Mouse (Mus musculus) midbrain, embryonic 13.5 days (tissue): ENCODE results near the gene Phf11d. TPM values are rescaled to one million over a fixed set of nuclear protein-coding genes. Genes with fewer than 3 reads are reported as not detected.
"Not testable (repeated sequence)": the region's sequence is repeated elsewhere in the genome, so short reads cannot be mapped to it uniquely, and the experiment has no call there.

Experiments
- ATAC-seq: fragments of 200-750 bp; cut with Nextera tagmentation; 2 replicates; pipeline ENCODE4 v1.8.0; 2017; ENCODE audit warnings: mild to moderate bottlenecking, moderate TSS enrichment, moderate library complexity
- H3K27ac ChIP-seq: fragments of 300-500 bp; sonication (generic); 2 replicates; pipeline ENCODE4 v1.5.1; 2015; ENCODE audit warnings: inconsistent platforms, mild to moderate bottlenecking, moderate library complexity
- H3K27me3 ChIP-seq: fragments of 300-500 bp; sonication (generic); 2 replicates; pipeline ENCODE4 v1.6.1; 2015; ENCODE audit warnings: mild to moderate bottlenecking, inconsistent platforms
- H3K36me3 ChIP-seq: fragments of 300-500 bp; sonication (generic); 2 replicates; pipeline ENCODE4 v1.6.1; 2015; ENCODE audit warnings: mild to moderate bottlenecking, inconsistent platforms
- H3K4me1 ChIP-seq: fragments of 300-500 bp; sonication (generic); replicated peaks from 2 replicates; pipeline ENCODE4 v1.6.1; 2015; ENCODE audit warnings: inconsistent platforms
- H3K4me2 ChIP-seq: fragments of 300-500 bp; sonication (generic); replicated peaks from 2 replicates; pipeline ENCODE4 v1.6.1; 2015; ENCODE audit warnings: moderate library complexity, mild to moderate bottlenecking, inconsistent platforms
- H3K4me3 ChIP-seq: fragments of 300-500 bp; sonication (generic); replicated peaks from 2 replicates; pipeline ENCODE4 v1.5.1; 2015; ENCODE audit warnings: mild to moderate bottlenecking, inconsistent platforms
- H3K9ac ChIP-seq: fragments of 300-500 bp; sonication (generic); replicated peaks from 2 replicates; pipeline ENCODE4 v1.6.1; 2015; ENCODE audit warnings: mild to moderate bottlenecking, inconsistent platforms
- H3K9me3 ChIP-seq: fragments of 300-500 bp; sonication (generic); 2 replicates; pipeline ENCODE4 v1.6.1; 2016; ENCODE audit warnings: mild to moderate bottlenecking, inconsistent platforms
- WGBS: fragments of 180-500 bp; shearing (Covaris S2); methylation state at CpG from one replicate; pipeline ENCODE4 v1.1.7; 2015; 5-methylcytosine and 5-hydroxymethylcytosine counted together
- polyA plus RNA-seq: library from polyadenylated mRNA; unstranded; fragments of >200 nt; fragmentation: Nextera tagmentation; extraction: Ambion mirVana; gene quantifications from 2 replicates; pipeline ENCODE4 v1.2.1, GENCODE M21; 2015

The Phf11d gene
- polyA plus RNA-seq: 0.22 and 0.48 TPM in 2 replicates

- H3K27me3 ChIP-seq: no peaks in the 10 kb centered on the region
- no peak within 1 kb of the TSS for H3K9ac ChIP-seq
- no peaks in the 10 kb centered on the region for H3K36me3 ChIP-seq
- H3K9me3 ChIP-seq: no peaks in the 10 kb centered on the region
- ATAC-seq: no peak
- H3K4me3 ChIP-seq: no peak within 1 kb of the TSS
- 82% methylated on average over 6 of the region's 6 CpGs for WGBS
- H3K27ac ChIP-seq: no peak within 1 kb of the TSS
- H3K4me2 ChIP-seq: no peak within 1 kb of the TSS
- H3K4me1 ChIP-seq: no peaks in the 10 kb centered on the region
Observed at GRCm38 (mm10) chr14:59365244-59365644, at the start of gene Phf11d. Phf11d (minus strand) TSS chr14:59365470.

- H3K4me1 ChIP-seq, H3K27ac ChIP-seq, H3K9ac ChIP-seq, H3K4me3 ChIP-seq, H3K4me2 ChIP-seq, H3K9me3 ChIP-seq, ATAC-seq, H3K27me3 ChIP-seq: not testable (repeated sequence)
- H3K36me3 ChIP-seq: peaks cover 16% of the 10 kb centered on the region
- 94% methylated on average over 2 of the region's 2 CpGs for WGBS
Observed at GRCm38 (mm10) chr14:59414979-59415378, 49.7 kb upstream of the Phf11d start.

GRCm38 (mm10) chr14:59396999-59397398 lies 31.7 kb upstream of the Phf11d start:
- Histone ChIP-seq H3K27ac (no peak overlapping the region), H3K9me3 (no peaks in the 10 kb centered on the region), H3K36me3 (peaks cover 3% of the 10 kb centered on the region; the same call in 1 of the 2 replicates), H3K4me2 (no peak overlapping the region), H3K9ac (no peak overlapping the region), H3K4me1 (no peaks in the 10 kb centered on the region), H3K27me3 (no peaks in the 10 kb centered on the region), H3K4me3 (no peak overlapping the region)
- no peak for ATAC-seq
- WGBS: 84% methylated on average over 2 of the region's 2 CpGs

- no peaks in the 10 kb centered on the region for H3K27me3 ChIP-seq
- no peak within 1 kb of the TSS for H3K4me3 ChIP-seq
- WGBS: 93% methylated on average over 3 of the region's 3 CpGs
- no peak within 1 kb of the TSS for H3K27ac ChIP-seq
- H3K9ac ChIP-seq: no peak within 1 kb of the TSS
- H3K4me2 ChIP-seq: no peak within 1 kb of the TSS
- no peaks in the 10 kb centered on the region for H3K4me1 ChIP-seq
- H3K36me3 ChIP-seq: no peaks in the 10 kb centered on the region
- ATAC-seq: no peak
- no peaks in the 10 kb centered on the region for H3K9me3 ChIP-seq
Observed at GRCm38 (mm10) chr14:59395281-59395680, 30.0 kb upstream of the Phf11d start, which contains the start of gene Phf11c. Phf11c (minus strand) TSS chr14:59395381.

- H3K27me3 ChIP-seq, H3K9ac ChIP-seq, H3K9me3 ChIP-seq, ATAC-seq, H3K4me2 ChIP-seq, H3K27ac ChIP-seq, H3K36me3 ChIP-seq, H3K4me3 ChIP-seq, H3K4me1 ChIP-seq: not testable (repeated sequence)
- WGBS: 72% methylated on average over 4 of the region's 4 CpGs
Observed at GRCm38 (mm10) chr14:59390181-59390580, 24.9 kb upstream of the Phf11d start.

GRCm38 (mm10) chr14:59389532-59389931 lies 24.3 kb upstream of the Phf11d start:
- Histone ChIP-seq H3K36me3 (no peaks in the 10 kb centered on the region), H3K9me3 (no peaks in the 10 kb centered on the region), H3K27ac (no peak overlapping the region), H3K4me3 (no peak overlapping the region), H3K4me1 (no peaks in the 10 kb centered on the region), H3K27me3 (no peaks in the 10 kb centered on the region), H3K4me2 (no peak overlapping the region), H3K9ac (no peak overlapping the region)
- 77% methylated on average over 1 of the region's 1 CpGs for WGBS
- no peak for ATAC-seq

GRCm38 (mm10) chr14:59370348-59371068 lies 5.2 kb upstream of the Phf11d start:
- H3K4me3 ChIP-seq: no peak overlapping the region
- ATAC-seq: no peak
- H3K4me2 ChIP-seq: no peak overlapping the region
- WGBS: 94% methylated on average over 25 of the region's 25 CpGs
- H3K4me1 ChIP-seq: no peaks in the 10 kb centered on the region
- no peak overlapping the region for H3K9ac ChIP-seq
- no peak overlapping the region for H3K27ac ChIP-seq
- no peaks in the 10 kb centered on the region for H3K27me3 ChIP-seq
- no peaks in the 10 kb centered on the region for H3K36me3 ChIP-seq
- no peaks in the 10 kb centered on the region for H3K9me3 ChIP-seq

- Histone ChIP-seq H3K36me3 (no peaks in the 10 kb centered on the region), H3K4me2 (no peak overlapping the region), H3K4me1 (no peaks in the 10 kb centered on the region), H3K27me3 (no peaks in the 10 kb centered on the region), H3K27ac (no peak overlapping the region), H3K9me3 (no peaks in the 10 kb centered on the region), H3K9ac (no peak overlapping the region), H3K4me3 (no peak overlapping the region)
- ATAC-seq: no peak
- 85% methylated on average over 8 of the region's 8 CpGs for WGBS
Observed at GRCm38 (mm10) chr14:59366386-59367105, 1.3 kb upstream of the Phf11d start.

- H3K9me3 ChIP-seq, ATAC-seq, H3K4me2 ChIP-seq, H3K4me1 ChIP-seq, H3K27ac ChIP-seq, H3K4me3 ChIP-seq, H3K36me3 ChIP-seq, H3K9ac ChIP-seq, H3K27me3 ChIP-seq: not testable (repeated sequence)
- 67% methylated on average over 1 of the region's 1 CpGs for WGBS
Observed at GRCm38 (mm10) chr14:59341189-59341588, 24.1 kb downstream of the Phf11d start, which contains the start of gene Phf11b. Phf11b (minus strand) TSS chr14:59341351.

- H3K36me3 ChIP-seq: no peaks in the 10 kb centered on the region
- H3K4me2 ChIP-seq: no peak overlapping the region
- no peaks in the 10 kb centered on the region for H3K9me3 ChIP-seq
- H3K4me3 ChIP-seq: no peak overlapping the region
- 93% methylated on average over 1 of the region's 1 CpGs for WGBS
- no peak overlapping the region for H3K27ac ChIP-seq
- H3K4me1 ChIP-seq: no peaks in the 10 kb centered on the region
- no peak overlapping the region for H3K9ac ChIP-seq
- ATAC-seq: no peak
- no peaks in the 10 kb centered on the region for H3K27me3 ChIP-seq
Observed at GRCm38 (mm10) chr14:59339541-59339940, 25.7 kb downstream of the Phf11d start.

- H3K27ac ChIP-seq, H3K4me2 ChIP-seq, ATAC-seq, H3K9me3 ChIP-seq, H3K27me3 ChIP-seq, H3K9ac ChIP-seq, H3K36me3 ChIP-seq, H3K4me3 ChIP-seq, H3K4me1 ChIP-seq: not testable (repeated sequence)
- 93% methylated on average over 3 of the region's 3 CpGs for WGBS
Observed at GRCm38 (mm10) chr14:59336056-59336455, 29.2 kb downstream of the Phf11d start.

- not testable (repeated sequence) for H3K4me1 ChIP-seq, H3K4me2 ChIP-seq, H3K9me3 ChIP-seq, H3K4me3 ChIP-seq, ATAC-seq, H3K36me3 ChIP-seq, H3K27ac ChIP-seq, H3K27me3 ChIP-seq, H3K9ac ChIP-seq
- WGBS: 60% methylated on average over 3 of the region's 3 CpGs
Observed at GRCm38 (mm10) chr14:59330499-59330898, 34.8 kb downstream of the Phf11d start.
